Mouse (Mus musculus) erythroblast, embryonic 14.5 days (primary cell): Measurements from ENCODE around the gene Tpte.

Experiments used
- GATA1 ChIP-seq: IDR thresholded peaks from 2 replicates; pipeline ENCODE4 v1.6.1; 2012; ENCODE audit warnings: low read length, inconsistent platforms, mixed read lengths
- TAL1 ChIP-seq: IDR thresholded peaks from 3 replicates; pipeline ENCODE4 v1.6.1; 2012; ENCODE audit warnings: low read length, inconsistent platforms, mixed read lengths

GRCm38 (mm10) chr8:22264787-22265186, 18.5 kb upstream of the Tpte start:
- TF ChIP-seq GATA1 (no peak), TAL1 (no peak)
